Mouse (Mus musculus) leukemia stem cell, adult 10-12 weeks (primary cell): Measurements from ENCODE around the gene 0610040J01Rik. TPM values are rescaled to one million over a fixed set of nuclear protein-coding genes. Genes with fewer than 3 reads are reported as not detected.

Source experiments
- polyA plus RNA-seq: library from polyadenylated mRNA; stranded (reverse); fragments of >175 nt; gene quantifications from 2 replicates; pipeline ENCODE4 v1.2.3, GENCODE M21; 2012; ENCODE audit warnings: low replicate concordance

Gene 0610040J01Rik
- 0.30 and 0.36 TPM in 2 replicates for polyA plus RNA-seq

GRCm38 (mm10) chr5:63811819-63812508, at the start of gene 0610040J01Rik:
TSS of gene 0610040J01Rik (plus strand) at chr5:63812363.

Other genes with a start within 250 kb of the 0610040J01Rik start
- gene Nwd2, start 163.3 kb upstream of the 0610040J01Rik start, polyA plus RNA-seq: not detected in 2 replicates
- gene Rell1, start 156.5 kb downstream of the 0610040J01Rik start, polyA plus RNA-seq: 3.8 and 7.3 TPM in 2 replicates